Mouse (Mus musculus) MEL (cell line): ENCODE data around the gene Nup188. TPM values are rescaled to one million over a fixed set of nuclear protein-coding genes. Genes with fewer than 3 reads are reported as not detected.

Experiments used
- DNase-seq: peaks from one replicate; pipeline ENCODE4 v3.0.0; 2011; ENCODE audit warnings: low read depth, low spot score
- H3K27ac ChIP-seq: 2 replicates; pipeline ENCODE4 v1.5.1; 2012; ENCODE audit warnings: low read depth, mild to moderate bottlenecking, control low read depth, low read length, moderate library complexity; ENCODE audit not compliant: control insufficient read depth
- H3K27me3 ChIP-seq, 2 experiments: fragments of 150-350 bp in 1 of 2; sonication (generic) in 1 of 2; 2 replicates each; pipeline ENCODE4 v1.6.1; 2012; ENCODE audit warnings: low read length in 2 of 2, mild to moderate bottlenecking in 2 of 2, improper control_type of control experiment in 1 of 2, moderate library complexity in 1 of 2; ENCODE audit not compliant: insufficient read depth in 2 of 2, control insufficient read depth in 1 of 2
- H3K36me3 ChIP-seq, 2 experiments: 2 replicates each; pipeline ENCODE4 v1.6.1; 2012 to 2014; ENCODE audit warnings: low read length in 2 of 2, improper control_type of control experiment in 1 of 2, inconsistent platforms in 1 of 2, mild to moderate bottlenecking in 1 of 2; ENCODE audit not compliant: insufficient read depth in 2 of 2, control insufficient read depth in 1 of 2
- H3K4me1 ChIP-seq, 2 experiments: fragments of 150-350 bp in 1 of 2; sonication (generic) in 1 of 2; 2 replicates each; pipeline ENCODE4 v1.6.1; 2012; ENCODE audit warnings: low read length in 2 of 2, improper control_type of control experiment in 1 of 2, mild to moderate bottlenecking in 1 of 2; ENCODE audit not compliant: insufficient read depth in 2 of 2, control insufficient read depth in 1 of 2
- H3K4me3 ChIP-seq, 2 experiments: fragments of 150-350 bp in 1 of 2; sonication (generic) in 1 of 2; 2 replicates each; pipeline ENCODE4 v1.5.1; 2012; ENCODE audit warnings: low read depth in 2 of 2, low read length in 2 of 2, mild to moderate bottlenecking in 2 of 2, moderate library complexity in 2 of 2, control low read depth in 1 of 2, improper control_type of control experiment in 1 of 2; ENCODE audit not compliant: control insufficient read depth in 1 of 2, insufficient read depth in 1 of 2
- H3K79me2 ChIP-seq: 2 replicates; pipeline ENCODE4 v1.6.1; 2012; ENCODE audit warnings: mild to moderate bottlenecking, low read length, moderate library complexity; ENCODE audit not compliant: control insufficient read depth, poor library complexity, insufficient read depth
- H3K9ac ChIP-seq: 2 replicates; pipeline ENCODE4 v1.6.1; 2012; ENCODE audit warnings: low read depth, mild to moderate bottlenecking, control low read depth, low read length, moderate library complexity; ENCODE audit not compliant: control insufficient read depth, poor library complexity, severe bottlenecking
- H3K9me3 ChIP-seq: fragments of 150-350 bp; sonication (generic); replicated peaks from 2 replicates; pipeline ENCODE4 v1.6.1; 2012; ENCODE audit warnings: mild to moderate bottlenecking, low read length, improper control_type of control experiment, moderate library complexity; ENCODE audit not compliant: insufficient read depth
- BHLHE40 ChIP-seq: IDR thresholded peaks from 2 replicates; pipeline ENCODE4 v1.6.1; 2012; ENCODE audit warnings: low read depth, mild to moderate bottlenecking, inconsistent platforms, low read length, improper control_type of control experiment, borderline replicate concordance
- CHD1 ChIP-seq: IDR thresholded peaks from 2 replicates; pipeline ENCODE4 v1.6.1; 2012; ENCODE audit warnings: low read depth, mild to moderate bottlenecking, inconsistent platforms, low read length, improper control_type of control experiment
- CHD2 ChIP-seq: IDR thresholded peaks from 2 replicates; pipeline ENCODE4 v1.6.1; 2011; ENCODE audit warnings: low read length, improper control_type of control experiment
- CTCF ChIP-seq, 3 experiments: IDR thresholded peaks in 2 of 3; conservative IDR thresholded peaks in 1 of 3; 2 replicates each; pipeline ENCODE4 v1.5.1; 2011 to 2012; ENCODE audit warnings: low read length in 3 of 3, low read depth in 2 of 3, mild to moderate bottlenecking in 2 of 3, improper control_type of control experiment in 1 of 3, inconsistent platforms in 1 of 3, mixed read lengths in 1 of 3, moderate library complexity in 1 of 3; ENCODE audit not compliant: control insufficient read depth in 1 of 3, insufficient read depth in 1 of 3, poor library complexity in 1 of 3, severe bottlenecking in 1 of 3
- ELF1 ChIP-seq: IDR thresholded peaks from 2 replicates; pipeline ENCODE4 v1.6.1; 2014; ENCODE audit warnings: low read depth, mild to moderate bottlenecking, inconsistent platforms, low read length, improper control_type of control experiment, moderate library complexity
- EP300 ChIP-seq, 2 experiments: IDR thresholded peaks; 2 replicates each; pipeline ENCODE4 v1.6.1; 2011; ENCODE audit warnings: improper control_type of control experiment in 2 of 2, low read length in 2 of 2, low read depth in 1 of 2, mild to moderate bottlenecking in 1 of 2
- ETS1 ChIP-seq: IDR thresholded peaks from 2 replicates; pipeline ENCODE4 v1.6.1; 2012; ENCODE audit warnings: low read depth, mild to moderate bottlenecking, inconsistent platforms, low read length, improper control_type of control experiment, moderate library complexity
- GABPA ChIP-seq: IDR thresholded peaks from 2 replicates; pipeline ENCODE4 v1.6.1; 2012; ENCODE audit warnings: low read depth, mild to moderate bottlenecking, inconsistent platforms, low read length, improper control_type of control experiment, moderate library complexity
- HCFC1 ChIP-seq: IDR thresholded peaks from 2 replicates; pipeline ENCODE4 v1.6.1; 2012; ENCODE audit warnings: low read depth, mild to moderate bottlenecking, inconsistent platforms, low read length, improper control_type of control experiment, moderate library complexity
- JUND ChIP-seq: IDR thresholded peaks from 2 replicates; pipeline ENCODE4 v1.6.1; 2011; ENCODE audit warnings: low read depth, mild to moderate bottlenecking, improper control_type of control experiment, low read length
- KAT2A ChIP-seq: conservative IDR thresholded peaks from 2 replicates; pipeline ENCODE4 v1.6.1; 2012; ENCODE audit warnings: low read depth, low read length, improper control_type of control experiment, inconsistent platforms
- MAZ ChIP-seq: IDR thresholded peaks from 2 replicates; pipeline ENCODE4 v1.6.1; 2012; ENCODE audit warnings: low read depth, mild to moderate bottlenecking, inconsistent platforms, low read length, improper control_type of control experiment
- MEF2A ChIP-seq: IDR thresholded peaks from 2 replicates; pipeline ENCODE4 v1.6.1; 2014; ENCODE audit warnings: low read depth, mild to moderate bottlenecking, inconsistent platforms, low read length, improper control_type of control experiment; ENCODE audit not compliant: poor library complexity, insufficient replicate concordance, severe bottlenecking; ENCODE audit errors: extremely low read depth
- MXI1 ChIP-seq: IDR thresholded peaks from 2 replicates; pipeline ENCODE4 v1.6.1; 2011; ENCODE audit warnings: mild to moderate bottlenecking, low read depth, low read length, improper control_type of control experiment
- POLR2AphosphoS2 ChIP-seq: IDR thresholded peaks from 2 replicates; pipeline ENCODE4 v1.6.1; 2011; ENCODE audit warnings: low read length, improper control_type of control experiment
- POLR2AphosphoS5 ChIP-seq: IDR thresholded peaks from 2 replicates; pipeline ENCODE4 v1.6.1; 2012; ENCODE audit warnings: low read depth, borderline replicate concordance, mild to moderate bottlenecking, inconsistent platforms, low read length, moderate library complexity, mixed read lengths
- RAD21 ChIP-seq: IDR thresholded peaks from 2 replicates; pipeline ENCODE4 v1.6.1; 2011; ENCODE audit warnings: mild to moderate bottlenecking, low read depth, low read length, improper control_type of control experiment
- RCOR1 ChIP-seq: IDR thresholded peaks from 2 replicates; pipeline ENCODE4 v1.6.1; 2012; ENCODE audit warnings: low read depth, mild to moderate bottlenecking, inconsistent platforms, low read length, improper control_type of control experiment
- SIN3A ChIP-seq: IDR thresholded peaks from 2 replicates; pipeline ENCODE4 v1.6.1; 2012; ENCODE audit warnings: low read length, improper control_type of control experiment, inconsistent platforms
- TBP ChIP-seq: IDR thresholded peaks from 2 replicates; pipeline ENCODE4 v1.8.0; 2011; ENCODE audit warnings: low read depth, low read length, improper control_type of control experiment
- UBTF ChIP-seq: IDR thresholded peaks from 2 replicates; pipeline ENCODE4 v1.6.1; 2012; ENCODE audit warnings: low read depth, mild to moderate bottlenecking, inconsistent platforms, low read length, improper control_type of control experiment, moderate library complexity, borderline replicate concordance; ENCODE audit not compliant: insufficient read depth
- USF1 ChIP-seq: IDR thresholded peaks from 2 replicates; pipeline ENCODE4 v1.6.1; 2014; ENCODE audit warnings: low read depth, mild to moderate bottlenecking, inconsistent platforms, low read length, improper control_type of control experiment, moderate library complexity
- ZKSCAN1 ChIP-seq: IDR thresholded peaks from 2 replicates; pipeline ENCODE4 v1.6.1; 2012; ENCODE audit warnings: low read depth, mild to moderate bottlenecking, inconsistent platforms, low read length, improper control_type of control experiment, moderate library complexity
- ZNF384 ChIP-seq: IDR thresholded peaks from 2 replicates; pipeline ENCODE4 v1.6.1; 2012; ENCODE audit warnings: low read depth, mild to moderate bottlenecking, inconsistent platforms, low read length, improper control_type of control experiment
- polyA plus RNA-seq, 2 experiments: library from polyadenylated mRNA; stranded (reverse) in 1 of 2; unstranded in 1 of 2; fragments of >175 nt in 1 of 2; fragments of >200 nt in 1 of 2; gene quantifications; 2 replicates each; pipeline versions ENCODE4 v1.2.1 to v1.2.4; 2012; ENCODE audit warnings: low replicate concordance in 2 of 2, low read depth in 1 of 2; ENCODE audit not compliant: insufficient read length in 2 of 2, insufficient read depth in 1 of 2, missing spikeins in 1 of 2
- total RNA-seq: library from RNA; depleted of rRNA; stranded (reverse); fragments of 300-350 nt; gene quantifications from 2 replicates; pipeline ENCODE4 v1.2.3, GENCODE M21; 2012

Gene Nup188
- total and polyA plus RNA-seq, 3 experiments, result 58.6 to 119 TPM; not detected in 1

- no peak overlapping the region for H3K27ac ChIP-seq
- no peaks in the 10 kb centered on the region for H3K9me3 ChIP-seq
- no peak overlapping the region for H3K9ac ChIP-seq
- H3K4me1 ChIP-seq, result peaks cover 19 to 25% of the 10 kb centered on the region in 2 experiments
- no peaks in the 10 kb centered on the region for H3K27me3 ChIP-seq
- no peak overlapping the region for H3K4me3 ChIP-seq
- H3K36me3 ChIP-seq, result peaks cover 0 to 20% of the 10 kb centered on the region in 2 experiments; a peak in 2 of 4 replicates
- no peaks in the 10 kb centered on the region; the same call in 1 of the 2 replicates for H3K79me2 ChIP-seq
- no peak for TF ChIP-seq GABPA
- TF ChIP-seq TBP, result no peak
- no peak for TF ChIP-seq MXI1
- no peak for TF ChIP-seq UBTF
- no peak for TF ChIP-seq MAZ
- no peak for TF ChIP-seq ELF1
- no peak for TF ChIP-seq BHLHE40
- no peak for TF ChIP-seq EP300 (IDR thresholded peaks at IDR 0.05; ENCODE audit: low read depth in 1 of 2, low read length in 2 of 2)
- no peak for TF ChIP-seq KAT2A
- no peak for TF ChIP-seq SIN3A
- no peak for DNase-seq
These were observed 17.8 kb upstream of the Nup188 start for GRCm38 (mm10) chr2:30268371-30268770.

GRCm38 (mm10) chr2:30269241-30269990 lies 16.8 kb upstream of the Nup188 start:
- no peaks in the 10 kb centered on the region for H3K27me3 ChIP-seq
- no peak overlapping the region; the same call in 1 of the 2 replicates for H3K27ac ChIP-seq
- no peak for DNase-seq
- H3K9ac ChIP-seq, result no peak overlapping the region
- peaks cover 19 to 25% of the 10 kb centered on the region in 2 experiments for H3K4me1 ChIP-seq
- no peak for TF ChIP-seq MEF2A
- H3K79me2 ChIP-seq, result no peaks in the 10 kb centered on the region; the same call in 1 of the 2 replicates
- peaks cover 0 to 20% of the 10 kb centered on the region in 2 experiments; a peak in 2 of 4 replicates for H3K36me3 ChIP-seq
- H3K4me3 ChIP-seq, result no peak overlapping the region
- no peaks in the 10 kb centered on the region for H3K9me3 ChIP-seq

DNA sequence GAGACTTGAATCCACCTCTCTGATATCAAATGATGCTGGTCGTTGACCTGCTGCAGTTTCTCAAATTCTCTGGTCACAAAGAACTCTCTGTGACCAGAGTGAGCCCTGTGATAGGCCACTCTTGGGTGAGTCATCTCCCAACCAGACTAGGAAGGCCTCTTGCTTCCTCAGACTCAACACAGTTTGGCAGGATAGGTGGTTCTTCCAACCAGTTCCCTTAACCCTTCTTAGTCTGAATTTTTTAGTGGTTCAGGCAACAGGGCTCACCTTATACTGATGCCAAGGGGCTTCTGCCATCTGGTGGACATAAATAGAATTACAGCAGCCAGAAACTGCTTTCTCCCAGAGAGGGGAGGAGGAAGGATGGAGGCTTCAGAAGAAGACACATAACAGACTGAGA lies 16.1 kb upstream of the Nup188 start:
- H3K27ac ChIP-seq, result no peak overlapping the region; the same call in 1 of the 2 replicates
- no peak overlapping the region for H3K9ac ChIP-seq
- H3K4me1 ChIP-seq, result peaks cover 19 to 21% of the 10 kb centered on the region in 2 experiments
- H3K36me3 ChIP-seq, result peaks cover 0 to 17% of the 10 kb centered on the region in 2 experiments; a peak in 2 of 4 replicates
- no peak overlapping the region for H3K4me3 ChIP-seq
- H3K27me3 ChIP-seq, result no peaks in the 10 kb centered on the region
- H3K79me2 ChIP-seq, result no peaks in the 10 kb centered on the region; the same call in 1 of the 2 replicates
- peak; percentile 89 for DNase-seq
- H3K9me3 ChIP-seq, result no peaks in the 10 kb centered on the region
- TF ChIP-seq GABPA, result no peak
- TF ChIP-seq USF1, result no peak
- TF ChIP-seq ELF1, result peak; percentile 40
- TF ChIP-seq JUND, result peak; percentile 63; the same call in 1 of the 2 replicates
- no peak for TF ChIP-seq POLR2AphosphoS2
- TF ChIP-seq POLR2AphosphoS5, result no peak
- TF ChIP-seq HCFC1, result no peak
- peak; percentile 26; the same call in 1 of the 2 replicates for TF ChIP-seq BHLHE40
- no peak for TF ChIP-seq RCOR1
- peak; percentile 43; the same call in 1 of the 2 replicates for TF ChIP-seq MXI1
- peak; percentile 66 to 98 (median 96) for TF ChIP-seq CTCF (IDR thresholded peaks at IDR 0.05 in 2 of 3, conservative IDR thresholded peaks at IDR 0.05 in 1 of 3; ENCODE audit: control insufficient read depth in 1 of 3, insufficient read depth in 1 of 3, low read depth in 2 of 3, low read length in 3 of 3, poor library complexity in 1 of 3, severe bottlenecking in 1 of 3)
- TF ChIP-seq ZKSCAN1, result no peak
- TF ChIP-seq KAT2A, result no peak
- TF ChIP-seq RAD21, result peak; percentile 93
- 0 out of 2 replicates have a peak, but pooled peaks have one; percentile 40 for TF ChIP-seq TBP
- no peak for TF ChIP-seq CHD2
- TF ChIP-seq ETS1, result no peak
- TF ChIP-seq CHD1, result no peak
- TF ChIP-seq ZNF384, result no peak
